Mouse (Mus musculus) retina, postnatal 7 days (tissue): ENCODE data around the gene Spns2.
"Not testable (repeated sequence)": the region's sequence is repeated elsewhere in the genome, so short reads cannot be mapped to it uniquely, and the experiment has no call there.

Source experiments
- DNase-seq: peaks from one replicate; pipeline ENCODE4 v3.0.0-alpha.2; 2012; ENCODE audit warnings: low read depth, low spot score

Spns2 gene

GRCm38 (mm10) chr11:72473540-72473939 is 16.2 kb downstream of the Spns2 start:
- DNase-seq, result no peak

GRCm38 (mm10) chr11:72471381-72471780 is 18.3 kb downstream of the Spns2 start:
- DNase-seq, result no peak

- no peak for DNase-seq
Measured at GRCm38 (mm10) chr11:72470004-72470403, 19.7 kb downstream of the Spns2 start.

GRCm38 (mm10) chr11:72469217-72469616 is 20.5 kb downstream of the Spns2 start:
- no peak for DNase-seq

GRCm38 (mm10) chr11:72468525-72468924 is 21.2 kb downstream of the Spns2 start:
- no peak for DNase-seq

- no peak for DNase-seq
Measured at GRCm38 (mm10) chr11:72466694-72467507, 22.8 kb downstream of the Spns2 start.

GRCm38 (mm10) chr11:72465978-72466693 is 23.6 kb downstream of the Spns2 start:
- DNase-seq, result no peak

GRCm38 (mm10) chr11:72464821-72465220 is 24.9 kb downstream of the Spns2 start:
- DNase-seq, result no peak

- no peak for DNase-seq
Measured at GRCm38 (mm10) chr11:72461500-72461981, 28.2 kb downstream of the Spns2 start.

- no peak for DNase-seq
Measured at GRCm38 (mm10) chr11:72458502-72458901, 31.2 kb downstream of the Spns2 start.

GRCm38 (mm10) chr11:72457995-72458496 is 31.7 kb downstream of the Spns2 start:
- DNase-seq, result no peak

- no peak for DNase-seq
Measured at GRCm38 (mm10) chr11:72455694-72456093, 34.0 kb downstream of the Spns2 start.

- DNase-seq, result no peak
Measured at GRCm38 (mm10) chr11:72453105-72453953, 36.4 kb downstream of the Spns2 start.

- DNase-seq, result no peak
Measured at GRCm38 (mm10) chr11:72452140-72452665, 37.5 kb downstream of the Spns2 start.

GRCm38 (mm10) chr11:72447475-72447874 is 42.2 kb downstream of the Spns2 start:
- no peak for DNase-seq

- no peak for DNase-seq
Measured at GRCm38 (mm10) chr11:72446311-72447105, 43.2 kb downstream of the Spns2 start.

GRCm38 (mm10) chr11:72440965-72441664 is 48.6 kb downstream of the Spns2 start, which contains the start of gene Mybbp1a:
TSS of gene Mybbp1a (plus strand) at chr11:72441355.
- peak; percentile 98 for DNase-seq

GRCm38 (mm10) chr11:72440597-72440964 is 49.1 kb downstream of the Spns2 start:
- not testable (repeated sequence) for DNase-seq

GRCm38 (mm10) chr11:72438411-72438810 is 51.3 kb downstream of the Spns2 start:
- DNase-seq, result no peak
